Mouse (Mus musculus) fat pad, adult 2 months (tissue): ENCODE results near the gene Trank1.
A peak's percentile ranks its signal among the peaks of the same experiment; 100 is the strongest.

Experiments used
- DNase-seq: peaks from one replicate; pipeline ENCODE4 v3.0.0-alpha.2; 2011; ENCODE audit warnings: low read depth, low spot score; ENCODE audit errors: extremely low read depth

Trank1 gene

GRCm38 (mm10) chr9:111311031-111311842 lies at the start of gene Trank1:
Trank1 (plus strand) TSS chr9:111311739.
- DNase-seq: no peak

GRCm38 (mm10) chr9:111267998-111268397 lies 43.5 kb upstream of the Trank1 start:
- DNase-seq: no peak

- no peak for DNase-seq
Measured at GRCm38 (mm10) chr9:111270606-111271005, 40.9 kb upstream of the Trank1 start.

DNA sequence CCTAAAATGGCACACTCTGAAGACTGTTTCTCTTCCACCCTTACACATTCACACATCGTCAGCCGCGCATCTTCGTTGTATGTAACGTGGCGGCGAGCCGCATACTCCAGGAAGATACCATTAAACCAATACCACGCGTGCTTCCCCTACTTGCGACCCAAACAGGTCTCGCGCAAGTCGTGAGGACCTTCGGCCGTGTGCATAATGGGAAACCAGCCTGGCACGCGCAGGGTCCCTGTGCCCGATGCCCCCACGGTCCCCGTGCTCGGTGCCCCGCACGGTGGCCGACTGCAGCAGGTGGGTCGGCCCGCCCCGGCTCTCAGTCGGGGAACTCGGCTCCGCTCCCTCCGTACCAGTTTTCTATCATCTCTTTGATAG lies 40.5 kb upstream of the Trank1 start:
- DNase-seq: no peak

DNA sequence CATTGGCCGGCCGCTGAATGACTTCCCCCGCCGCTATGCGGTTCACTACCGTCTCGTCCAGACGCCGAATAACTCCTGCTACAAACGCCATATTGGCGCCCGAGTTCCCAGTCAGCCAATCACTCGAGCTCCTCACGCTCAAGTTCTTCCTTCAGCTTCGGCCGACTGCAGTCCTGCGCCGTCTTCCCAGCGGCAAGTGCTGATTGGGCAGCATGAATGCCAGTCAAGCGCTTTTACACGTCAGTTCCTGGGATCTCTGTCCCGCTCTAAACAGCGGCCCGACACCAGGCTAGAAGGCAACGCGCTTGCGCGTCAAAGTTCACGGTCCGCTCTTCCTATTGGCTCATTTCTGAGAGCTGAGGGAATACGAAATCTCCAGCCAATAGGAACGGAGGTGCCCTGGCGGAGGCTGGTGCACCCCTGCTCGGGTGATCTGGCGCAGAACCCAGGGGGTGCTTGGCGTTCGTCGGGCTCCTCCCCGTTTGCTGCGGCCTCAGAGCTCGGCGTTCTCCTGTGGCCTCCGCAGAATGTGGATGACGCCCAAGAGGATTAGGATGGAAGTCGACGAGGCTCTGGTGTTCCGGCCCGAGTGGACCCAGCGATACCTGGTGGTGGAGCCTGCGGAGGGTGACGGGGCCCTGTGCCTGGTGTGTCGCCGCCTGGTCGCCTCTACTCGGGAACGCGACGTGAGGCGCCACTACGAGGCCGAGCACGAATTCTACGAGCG lies 39.9 kb upstream of the Trank1 start, which contains the start of the genes Mlh1 and Epm2aip1:
Gene Mlh1 (minus strand): TSS at position 358 of the 727 bp plus-strand sequence.
Gene Epm2aip1 (plus strand): TSS at position 496 of the 727 bp plus-strand sequence.
- peak; percentile 100 for DNase-seq

- no peak for DNase-seq
Measured at GRCm38 (mm10) chr9:111272356-111272755, 39.2 kb upstream of the Trank1 start.

DNA sequence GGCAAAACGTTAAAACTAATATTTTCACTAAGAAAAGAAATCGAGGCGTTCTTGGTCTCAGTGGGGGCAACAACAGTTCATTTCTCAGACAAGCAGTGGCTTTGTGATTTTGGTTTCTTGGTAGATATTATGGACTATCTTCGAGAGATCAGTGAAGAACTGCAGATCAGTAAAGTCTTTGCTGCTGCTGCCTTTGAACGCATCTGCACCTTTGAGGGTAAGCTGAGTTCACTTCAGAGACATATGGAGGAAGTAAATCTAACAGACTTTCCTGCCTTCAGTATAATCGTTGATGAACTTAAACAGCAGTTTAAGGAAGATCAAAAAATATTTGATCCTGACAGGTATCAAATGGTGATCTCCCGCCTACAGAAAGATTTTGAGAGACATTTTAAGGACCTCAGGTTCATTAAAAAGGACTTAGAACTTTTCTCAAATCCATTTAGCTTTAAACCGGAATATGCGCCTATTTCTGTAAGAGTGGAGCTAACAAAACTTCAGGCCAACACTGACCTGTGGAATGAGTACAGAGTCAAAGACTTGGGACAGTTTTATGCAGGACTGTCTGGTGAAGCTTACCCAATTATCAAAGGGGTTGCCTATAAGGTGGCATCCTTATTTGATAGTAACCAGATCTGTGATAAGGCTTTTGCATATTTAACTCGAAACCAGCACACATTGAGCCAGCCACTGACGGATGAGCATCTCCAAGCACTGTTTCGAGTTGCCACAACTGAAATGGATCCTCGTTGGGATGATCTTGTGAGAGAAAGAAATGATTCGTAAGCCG lies 38.3 kb upstream of the Trank1 start:
- no peak for DNase-seq

DNA sequence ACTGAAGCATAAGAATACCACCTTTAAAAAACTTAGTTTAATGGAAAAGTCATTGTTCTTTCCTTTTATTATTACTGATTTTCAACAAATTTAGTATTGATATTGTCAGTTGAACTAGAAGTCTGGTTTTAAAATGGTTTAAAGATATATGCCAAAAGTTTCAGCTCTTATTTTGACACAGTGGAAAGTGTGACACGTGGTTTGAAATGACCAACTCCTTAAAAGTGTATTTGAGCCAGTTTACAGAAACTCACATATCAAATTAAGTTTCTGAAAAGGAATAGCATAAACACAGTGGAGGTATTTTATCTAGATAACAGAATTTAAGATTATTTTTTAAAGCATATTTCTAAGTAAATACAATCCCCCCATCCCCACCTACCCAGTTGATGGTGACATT lies 37.6 kb upstream of the Trank1 start:
- DNase-seq: no peak

DNA sequence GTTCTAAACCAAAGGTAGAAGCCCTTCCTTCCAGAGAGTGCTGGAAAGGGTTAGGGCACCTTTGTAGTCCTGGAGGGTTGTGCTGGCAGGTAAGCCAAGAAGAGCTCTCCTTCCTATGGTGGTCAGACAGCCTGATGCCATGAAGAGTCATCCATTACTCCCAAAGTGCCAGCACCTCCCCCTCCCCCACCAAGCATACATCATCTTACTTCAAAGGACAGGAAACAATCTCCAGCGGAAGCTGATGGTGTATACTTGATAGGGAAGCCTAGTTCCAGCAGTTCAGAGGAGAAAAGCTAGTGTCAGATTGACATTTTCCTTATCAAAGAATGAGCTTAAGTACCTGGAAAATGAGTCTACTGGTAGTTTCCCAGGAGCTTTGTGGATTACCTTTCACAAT lies 36.4 kb upstream of the Trank1 start:
- no peak for DNase-seq

- DNase-seq: no peak
Measured at GRCm38 (mm10) chr9:111285061-111285460, 26.5 kb upstream of the Trank1 start.

DNA sequence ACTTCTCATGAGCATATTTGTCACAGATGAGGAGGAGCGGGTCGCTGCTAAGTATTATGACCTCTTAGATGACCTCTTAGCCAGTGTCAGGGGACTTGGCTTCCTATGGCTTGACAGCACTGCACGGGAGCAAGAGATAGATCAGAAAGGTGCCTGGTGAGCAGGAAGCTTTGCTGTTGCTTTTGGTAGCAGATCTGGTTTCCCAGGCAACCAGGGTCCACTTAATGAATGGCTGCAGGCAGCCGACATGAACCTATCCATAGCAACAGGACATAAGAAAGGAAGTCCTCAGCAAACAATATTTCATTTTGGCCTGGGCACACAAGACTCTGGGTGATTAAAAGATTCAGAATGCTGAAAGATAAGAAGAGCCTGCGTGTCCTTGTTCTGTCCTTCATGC lies 25.9 kb upstream of the Trank1 start:
- DNase-seq: no peak

- no peak for DNase-seq
Measured at GRCm38 (mm10) chr9:111286468-111286867, 25.1 kb upstream of the Trank1 start.

GRCm38 (mm10) chr9:111287956-111288355 lies 23.6 kb upstream of the Trank1 start:
- no peak for DNase-seq

DNA sequence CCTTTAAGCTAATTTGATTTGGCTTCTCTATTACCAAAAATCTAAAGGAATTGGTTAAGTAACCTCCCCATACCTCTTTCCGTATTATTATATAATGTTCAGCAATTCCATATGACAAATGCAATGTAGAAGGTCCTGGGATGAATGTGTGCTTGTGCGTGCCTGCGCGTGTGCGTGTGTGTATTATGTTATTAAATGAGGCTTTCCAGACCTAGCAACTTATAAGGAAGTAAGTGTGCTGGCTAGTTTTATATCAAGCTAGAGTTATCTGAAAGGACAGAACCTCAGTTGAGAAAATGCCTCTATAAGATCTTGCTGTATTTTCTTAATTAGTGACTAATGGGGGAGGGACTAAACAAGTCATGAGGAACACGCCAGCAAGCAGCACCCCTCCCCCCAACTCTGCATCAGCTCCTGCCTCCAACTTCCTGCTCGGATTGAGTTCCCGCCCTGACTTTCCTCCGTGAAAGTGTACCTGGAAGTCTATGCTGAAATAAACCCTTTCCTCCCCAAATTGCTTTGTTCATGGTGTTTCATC lies 22.2 kb upstream of the Trank1 start:
- no peak for DNase-seq

GRCm38 (mm10) chr9:111289832-111290339 lies 21.7 kb upstream of the Trank1 start:
- DNase-seq: no peak

DNA sequence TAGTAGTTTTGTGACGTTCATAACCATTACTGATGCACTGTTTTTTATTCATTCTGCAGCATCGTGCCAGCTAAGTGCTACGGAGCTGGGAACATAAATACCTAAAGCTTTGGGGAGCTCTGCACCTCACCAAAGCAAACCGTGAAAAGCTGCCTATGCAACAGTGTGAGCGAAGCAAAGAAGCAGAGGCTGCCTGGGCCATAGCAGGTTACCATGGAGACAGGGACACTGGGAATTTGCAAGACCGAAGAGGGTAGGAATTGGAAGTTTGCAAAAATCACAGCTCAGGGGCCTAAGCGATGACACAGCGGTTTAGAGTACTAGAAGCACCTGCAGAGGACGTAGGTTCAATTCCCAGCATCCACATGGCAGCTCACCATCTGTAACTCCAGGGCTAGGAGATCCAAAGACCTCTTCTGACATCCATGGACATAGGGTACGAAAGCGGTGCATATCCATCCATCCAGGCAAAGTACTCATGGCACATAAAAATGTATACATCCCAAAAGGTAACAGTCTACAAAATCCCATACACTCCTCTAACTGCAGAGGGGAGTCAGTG lies 20.9 kb upstream of the Trank1 start:
- no peak for DNase-seq

DNA sequence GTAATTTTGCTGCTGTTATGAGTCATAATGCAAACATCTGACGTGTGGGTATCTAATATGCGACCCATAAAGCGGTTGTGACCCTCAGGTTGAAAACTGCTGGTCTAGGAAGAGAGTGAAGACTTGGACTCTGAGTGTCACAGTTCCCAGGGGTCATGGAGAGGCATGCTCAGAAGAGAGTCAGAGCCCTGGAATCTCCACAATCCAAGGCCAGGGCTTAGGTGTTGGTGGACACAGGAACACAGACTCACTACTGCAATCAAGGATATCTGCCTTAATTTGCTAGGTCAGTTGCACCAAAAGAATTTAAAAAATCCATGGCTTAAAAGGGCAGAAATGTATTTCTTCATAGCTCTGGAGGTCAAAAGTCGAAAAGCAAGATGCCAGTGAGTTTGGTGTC lies 18.3 kb upstream of the Trank1 start:
- DNase-seq: no peak

DNA sequence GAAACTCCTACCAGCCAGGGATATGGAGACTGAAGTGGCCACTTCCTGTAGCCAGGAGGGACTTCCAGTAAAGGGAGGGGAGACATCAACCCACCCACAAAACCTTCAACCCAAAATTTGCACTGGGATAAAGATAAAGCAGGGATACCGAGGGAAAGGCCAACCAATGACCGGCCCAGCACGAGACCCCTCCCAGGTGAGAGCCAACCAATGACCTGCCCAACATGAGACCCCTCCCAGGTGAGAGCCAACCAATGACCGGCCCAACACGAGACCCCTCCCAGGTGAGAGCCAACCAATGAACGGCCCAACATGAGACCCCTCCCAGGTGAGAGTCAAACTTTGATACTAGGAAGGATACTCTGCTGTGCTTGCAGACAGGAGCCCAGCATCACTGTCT lies 16.6 kb upstream of the Trank1 start:
- DNase-seq: no peak

- DNase-seq: no peak
Measured at GRCm38 (mm10) chr9:111295323-111295722, 16.2 kb upstream of the Trank1 start.

DNA sequence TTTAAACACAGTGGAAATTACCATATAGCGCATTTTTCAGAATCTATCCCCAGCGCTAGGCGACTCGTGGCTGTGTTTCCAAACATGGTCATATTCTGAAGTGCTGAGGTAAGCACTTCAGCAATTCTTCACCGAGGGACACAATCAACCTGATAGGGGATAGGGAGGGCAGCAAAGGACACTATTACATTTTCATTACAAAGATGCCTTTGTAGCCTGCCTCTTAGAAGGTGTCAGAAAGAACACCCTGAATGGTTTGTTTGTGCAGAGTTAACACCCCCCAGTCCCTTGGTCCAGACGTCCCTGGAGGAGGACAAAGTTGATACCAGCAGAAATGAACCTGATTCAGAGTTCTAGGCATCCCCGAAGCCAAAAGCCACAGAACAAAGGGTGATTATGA lies 15.1 kb upstream of the Trank1 start:
- DNase-seq: no peak

GRCm38 (mm10) chr9:111298606-111299005 lies 12.9 kb upstream of the Trank1 start:
- no peak for DNase-seq
